Mouse (Mus musculus): Measurements from ENCODE around the gene Arpc5.
"Not testable (repeated sequence)": the region's sequence is repeated elsewhere in the genome, so short reads cannot be mapped to it uniquely, and the experiment has no call there.

Gene Arpc5

DNA sequence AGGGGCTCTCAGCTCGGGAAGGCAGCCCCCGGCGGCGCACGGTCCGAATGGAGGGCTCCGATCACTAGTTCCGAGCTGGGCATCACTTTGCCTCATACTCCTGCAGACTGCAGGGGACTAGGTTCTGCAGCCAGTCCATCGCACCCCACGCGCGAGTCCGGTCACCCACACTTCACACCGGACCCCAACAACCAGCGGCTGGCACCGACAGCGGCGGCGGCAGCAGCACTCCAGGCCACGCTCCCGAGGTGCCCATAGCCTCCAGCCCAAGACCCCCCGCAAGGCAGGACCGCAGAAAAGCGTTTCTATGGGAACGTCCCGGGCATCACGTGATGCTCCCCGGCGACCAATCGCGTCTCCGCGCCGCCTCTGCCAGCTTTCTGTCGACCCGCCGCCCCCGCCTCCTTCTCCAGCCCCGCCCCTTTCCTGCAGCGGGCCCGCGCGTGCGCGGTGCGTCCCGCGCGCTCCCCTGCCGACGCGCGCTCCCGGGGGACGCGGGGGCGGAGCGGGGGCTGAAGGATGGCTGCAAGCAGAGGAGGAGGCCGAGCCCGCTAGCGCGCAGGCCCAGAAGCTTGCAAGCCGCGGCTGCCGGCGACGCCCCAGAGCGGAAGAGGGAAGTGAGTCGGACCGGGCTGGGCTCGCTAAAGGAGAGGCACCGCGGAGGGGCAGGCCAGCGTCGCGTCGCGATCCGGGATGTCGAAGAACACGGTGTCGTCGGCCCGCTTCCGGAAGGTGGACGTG is at the start of gene Arpc5, which contains the start of gene Rgl1:
Gene Arpc5 (plus strand): TSS at position 511 of the 741 bp plus-strand sequence.
Gene Rgl1 (minus strand): TSS at position 320 of the 741 bp plus-strand sequence.
- peak; percentile 97 to 98 for DNase-seq

DNA sequence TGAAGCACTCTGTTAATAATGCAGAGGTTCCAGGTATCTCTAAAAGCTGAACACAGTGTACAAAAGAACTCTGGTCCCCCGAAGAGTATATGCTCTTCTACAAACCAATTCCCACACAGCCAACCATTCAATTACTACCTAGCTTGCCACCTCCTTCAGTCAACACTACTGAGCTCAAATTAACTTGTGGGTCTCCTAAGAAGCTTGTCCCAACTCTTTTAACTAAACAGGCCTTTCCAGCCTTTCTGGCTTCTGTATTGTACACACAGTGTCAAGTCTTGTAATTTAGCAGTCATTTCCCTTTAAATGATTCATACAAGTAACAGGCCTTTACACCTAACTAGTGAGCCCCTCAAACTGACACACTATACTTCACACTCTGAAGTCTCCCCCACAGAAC is 49.0 kb upstream of the Arpc5 start:
- DNase-seq: no peak

DNA sequence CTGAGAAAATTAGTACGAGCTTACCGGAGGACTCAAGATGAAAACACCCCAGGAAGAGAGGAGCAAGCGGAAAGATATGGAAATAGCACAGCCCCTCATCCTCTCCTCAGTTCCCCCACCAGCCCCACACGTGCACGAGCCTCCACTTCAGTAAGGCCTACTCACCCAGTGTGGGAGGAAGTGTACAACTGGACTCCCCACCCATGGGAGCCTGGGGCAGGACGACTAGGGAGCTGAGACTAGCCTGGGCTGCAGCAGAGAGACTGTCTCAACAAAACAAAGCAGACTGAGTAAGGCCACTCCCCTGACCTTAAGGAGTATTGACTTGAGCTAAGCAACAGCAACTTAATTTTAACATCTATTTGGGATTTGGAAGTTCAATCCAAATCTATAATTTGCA is 48.1 kb upstream of the Arpc5 start:
- peak in 1 of 2 experiments; percentile 13 for DNase-seq

DNA sequence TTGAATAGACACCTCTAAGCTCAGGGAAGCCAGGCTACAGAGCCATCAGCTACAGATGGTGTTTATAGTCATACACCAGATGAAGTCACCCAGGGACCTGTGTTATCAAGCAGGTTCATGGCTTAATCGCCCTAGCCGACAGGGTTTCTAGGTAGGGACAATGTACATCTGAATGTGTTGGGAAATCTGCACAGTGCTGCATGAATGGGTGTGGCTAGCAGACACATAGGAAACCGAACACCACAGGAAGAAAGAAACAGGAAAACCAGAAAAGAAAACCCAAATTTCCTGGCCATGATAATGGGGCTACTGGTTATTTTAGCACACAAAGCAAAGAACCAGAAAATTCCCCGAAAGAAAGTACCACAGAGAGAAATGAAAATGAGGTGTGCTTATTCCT is 45.4 kb upstream of the Arpc5 start:
- no peak for DNase-seq

DNA sequence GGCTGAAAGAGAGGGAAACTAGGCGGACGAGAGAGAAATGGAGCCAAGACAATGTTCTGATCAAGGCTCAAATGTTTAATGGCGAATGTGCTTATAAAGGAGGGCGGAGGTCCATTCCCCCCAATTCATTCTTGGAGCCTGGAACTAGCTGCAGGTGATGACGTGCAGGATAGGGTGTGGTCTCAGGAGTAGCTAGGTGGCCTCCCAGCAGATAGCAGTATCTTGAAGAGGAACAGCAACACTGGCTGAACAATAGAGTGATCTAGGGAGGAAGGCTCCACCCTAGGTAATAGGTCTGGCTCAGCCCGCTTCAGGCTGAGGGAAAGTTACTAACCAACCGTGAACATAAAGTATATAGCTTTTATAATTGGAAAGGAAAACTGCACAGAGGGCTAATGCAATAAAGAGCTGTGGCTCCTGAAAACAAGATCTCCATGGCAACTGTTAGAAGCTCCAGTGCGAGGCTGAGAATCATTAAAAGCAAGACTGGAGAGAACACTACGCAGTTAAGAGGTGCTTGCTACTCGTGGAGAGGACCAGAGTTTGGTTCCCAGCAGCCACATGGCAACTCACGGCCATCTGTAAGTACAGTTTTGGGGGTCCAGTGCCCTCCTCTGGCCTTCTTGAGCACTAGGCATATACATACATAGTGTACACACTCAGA is 44.7 kb upstream of the Arpc5 start:
- no peak for DNase-seq

DNA sequence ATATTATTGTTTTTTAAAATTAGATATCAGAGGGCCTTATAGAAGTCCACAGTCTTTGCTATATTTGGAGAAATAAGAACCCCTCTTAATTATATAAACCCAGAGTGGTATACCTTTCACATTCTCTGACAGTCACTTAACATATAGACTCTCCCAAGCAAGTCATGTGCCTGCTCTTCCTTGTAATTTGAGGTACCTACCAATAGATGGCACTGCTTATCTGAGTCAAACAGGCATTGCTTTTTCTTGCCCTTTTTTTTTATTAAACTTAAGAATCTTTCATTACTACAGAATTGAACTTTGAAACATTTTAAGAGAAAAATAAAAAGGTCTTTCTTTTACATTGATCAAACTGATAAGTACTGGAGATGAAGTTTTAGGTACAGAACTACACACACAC is 42.1 kb upstream of the Arpc5 start:
- DNase-seq: no peak

DNA sequence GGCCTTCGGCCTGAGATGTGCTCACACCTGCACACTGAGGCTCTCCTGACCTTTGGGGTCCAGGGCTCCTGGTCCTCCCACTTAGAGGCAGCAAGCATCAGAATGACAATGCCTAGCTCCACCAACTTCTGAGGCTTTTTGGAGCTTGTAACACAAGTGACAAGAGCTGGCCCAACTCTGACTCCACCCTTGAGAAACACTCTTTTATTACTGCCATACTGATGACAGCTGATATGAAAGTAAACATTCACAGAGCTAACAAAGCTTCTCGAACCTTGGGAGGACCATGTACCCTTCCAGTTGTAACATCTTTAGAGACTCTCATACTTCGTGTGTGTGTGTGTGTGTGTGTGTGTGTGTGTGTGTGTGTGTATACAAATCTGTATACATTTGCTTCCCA is 40.2 kb upstream of the Arpc5 start:
- no peak for DNase-seq

DNA sequence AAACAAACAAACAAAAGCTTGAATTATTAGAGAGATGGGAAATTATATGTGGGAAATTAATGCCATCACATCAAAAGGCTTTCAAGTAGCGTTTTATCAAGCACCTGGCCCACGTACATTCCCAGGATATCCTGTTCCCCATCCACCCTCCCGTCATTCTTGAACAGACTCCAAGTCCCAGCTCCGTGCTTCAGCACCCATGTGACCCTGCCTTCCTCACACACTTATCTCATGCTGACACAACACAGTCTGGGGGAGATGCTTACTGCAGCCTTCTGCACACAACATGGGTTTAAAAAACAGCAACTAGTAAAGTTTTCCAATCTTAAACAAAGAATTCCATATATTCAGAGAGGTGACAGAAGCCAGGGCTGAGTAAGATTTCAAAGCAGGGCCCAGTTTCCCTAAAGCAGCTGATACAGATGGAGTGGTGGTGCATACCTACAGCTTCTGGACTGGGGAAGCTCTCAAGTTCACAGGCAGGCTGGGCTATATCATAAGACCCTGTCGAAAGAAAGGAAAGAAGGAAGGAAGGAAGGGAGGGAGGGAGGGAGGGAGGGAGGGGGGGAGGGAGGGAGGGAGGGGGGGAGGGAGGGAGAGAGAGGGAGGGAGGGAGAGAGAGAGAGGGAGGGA is 38.6 kb upstream of the Arpc5 start:
- peak; percentile 16 to 32 for DNase-seq

DNA sequence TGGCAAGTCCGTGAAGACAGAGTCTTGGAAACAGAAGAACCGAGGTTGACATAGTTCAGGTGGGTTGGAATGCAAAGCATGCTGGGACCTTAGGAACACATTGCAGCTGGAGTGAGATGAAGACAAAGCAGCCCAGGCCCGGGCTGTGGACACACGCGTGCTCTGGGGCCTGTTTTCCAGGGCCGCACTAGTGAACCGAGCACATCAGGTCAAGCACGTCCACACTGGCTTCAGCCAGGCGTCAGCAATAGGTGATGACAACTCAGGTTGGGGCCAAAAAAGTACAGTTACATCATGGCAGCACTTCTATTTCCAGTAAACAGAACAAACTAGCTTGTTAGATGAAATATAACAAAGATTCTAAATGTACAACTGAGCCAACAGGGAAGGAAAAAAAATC is 27.5 kb upstream of the Arpc5 start:
- no peak for DNase-seq

DNA sequence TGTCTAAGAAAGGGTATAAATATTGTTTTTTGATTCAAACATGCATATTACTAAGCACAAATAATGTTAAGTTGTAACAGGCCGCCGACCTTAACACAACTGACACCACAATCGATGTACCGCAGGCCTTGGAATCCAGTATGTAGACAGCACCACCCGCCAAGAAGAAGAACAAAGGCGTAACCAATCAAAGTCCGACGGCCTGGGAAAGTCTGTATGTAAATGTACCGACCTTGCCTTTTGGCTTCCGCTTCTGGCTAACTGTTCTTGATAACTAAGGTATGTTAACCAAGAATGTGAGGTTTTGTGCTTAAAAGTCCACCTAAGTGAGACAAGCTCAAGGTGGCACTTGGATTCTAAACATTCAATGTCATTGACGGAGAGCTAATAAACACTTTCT is 27.0 kb upstream of the Arpc5 start:
- no peak for DNase-seq

DNA sequence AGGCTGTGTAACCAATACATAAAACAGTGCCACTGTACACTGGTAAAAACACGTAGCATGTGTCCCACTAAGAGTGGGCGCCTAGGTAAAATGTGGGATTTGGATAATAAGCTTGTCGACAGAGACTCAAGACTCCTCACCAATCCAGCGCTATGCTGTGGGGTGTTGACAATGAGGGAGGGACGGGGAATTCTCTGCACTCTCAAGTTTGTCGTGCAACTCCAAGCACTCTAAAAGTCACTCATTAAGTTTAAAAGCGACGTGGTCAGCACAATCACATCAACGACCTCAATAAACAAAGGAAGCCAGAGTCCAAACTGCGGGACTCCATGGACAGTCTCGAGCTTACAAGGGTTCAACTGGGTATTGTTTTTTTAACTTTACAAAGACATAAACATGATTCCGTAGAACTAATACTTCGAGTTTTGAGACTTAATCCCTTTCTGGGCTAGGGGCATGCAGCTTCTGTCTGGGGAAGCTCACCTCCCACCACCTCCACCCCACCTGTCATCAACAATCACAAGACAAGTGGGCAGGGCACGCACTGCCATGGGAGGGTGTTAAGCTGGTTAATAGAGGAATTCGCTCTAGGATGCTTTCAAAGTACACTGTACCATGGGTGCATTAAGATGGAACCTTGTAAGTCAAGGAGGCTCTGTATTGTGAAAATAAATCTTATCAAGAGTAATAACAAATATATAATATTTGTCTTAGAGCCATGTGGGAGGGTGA is 23.1 kb upstream of the Arpc5 start:
- no peak for DNase-seq

DNA sequence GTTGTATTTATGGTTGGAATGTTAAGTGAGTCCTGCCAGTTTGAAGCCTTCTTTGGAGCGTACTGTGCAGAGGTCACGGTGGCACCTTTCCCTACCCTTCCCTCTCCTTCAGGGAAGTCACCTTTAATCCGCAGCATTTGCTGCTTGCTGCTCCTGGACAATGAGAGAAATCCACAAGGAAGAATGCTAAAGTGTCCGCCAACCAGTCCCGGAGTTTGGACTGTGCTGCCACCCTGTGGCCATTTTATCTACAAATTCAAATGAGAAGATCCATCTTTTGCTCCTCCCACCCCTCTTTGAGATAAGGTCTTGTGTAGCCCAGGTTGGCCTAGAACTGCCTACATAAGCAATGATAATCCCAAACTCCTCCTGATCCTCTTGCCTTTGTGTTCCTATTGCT is 19.9 kb upstream of the Arpc5 start:
- DNase-seq: peak; percentile 73 to 82

DNA sequence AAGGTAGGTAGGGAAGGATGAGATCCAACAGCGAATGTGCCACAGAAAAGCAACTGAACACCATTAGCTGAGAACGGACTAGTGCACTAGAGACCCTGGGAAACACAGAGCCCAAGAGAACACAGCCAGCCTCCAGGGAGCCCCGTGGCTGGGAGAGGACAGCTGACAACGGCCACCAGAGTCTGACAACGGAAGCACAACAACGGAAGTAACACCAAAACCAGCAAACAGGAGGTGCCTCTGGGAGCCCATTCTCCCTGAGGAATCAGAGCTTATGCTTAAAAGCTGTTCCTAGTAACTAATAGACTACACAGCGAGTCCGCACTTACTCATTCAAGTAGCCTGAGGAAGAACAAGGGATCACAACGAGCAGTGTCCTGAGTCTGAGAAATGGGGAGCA is 17.1 kb upstream of the Arpc5 start:
- DNase-seq: no peak

DNA sequence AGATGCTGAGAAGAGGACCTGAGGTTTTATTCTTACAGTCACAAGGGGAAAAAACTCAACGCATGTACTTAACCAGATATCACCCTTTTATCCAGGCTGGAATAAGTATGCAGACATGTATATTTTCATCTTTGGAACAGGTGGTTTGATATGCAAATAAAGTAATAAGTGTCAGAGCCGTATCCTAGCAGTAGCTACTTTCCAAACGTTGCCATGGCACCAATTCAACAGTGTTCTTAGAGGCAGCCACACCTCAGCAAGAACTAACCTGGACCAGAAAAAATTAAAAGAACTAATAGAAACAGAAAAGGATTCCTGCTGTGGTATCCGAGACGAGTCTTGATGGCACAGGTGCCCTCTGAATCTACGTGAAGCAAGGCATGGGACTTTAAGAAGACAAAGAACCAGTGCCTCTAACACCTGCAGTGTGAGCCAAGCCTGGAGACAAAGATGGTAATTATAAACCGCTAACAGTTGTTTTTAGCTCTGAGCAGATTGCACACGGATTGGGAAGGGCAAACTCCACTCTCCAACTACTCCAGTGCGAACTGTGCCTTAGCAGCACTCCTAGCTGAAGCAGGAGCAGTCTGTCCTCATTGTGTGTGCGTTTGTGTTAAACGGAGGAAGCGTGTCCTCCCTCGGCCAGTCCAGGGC is 15.9 kb upstream of the Arpc5 start, which contains the start of gene Apobec4:
Gene Apobec4 (plus strand): TSS at position 240 of the 654 bp plus-strand sequence.
- DNase-seq: peak in 1 of 2 experiments; percentile 11

DNA sequence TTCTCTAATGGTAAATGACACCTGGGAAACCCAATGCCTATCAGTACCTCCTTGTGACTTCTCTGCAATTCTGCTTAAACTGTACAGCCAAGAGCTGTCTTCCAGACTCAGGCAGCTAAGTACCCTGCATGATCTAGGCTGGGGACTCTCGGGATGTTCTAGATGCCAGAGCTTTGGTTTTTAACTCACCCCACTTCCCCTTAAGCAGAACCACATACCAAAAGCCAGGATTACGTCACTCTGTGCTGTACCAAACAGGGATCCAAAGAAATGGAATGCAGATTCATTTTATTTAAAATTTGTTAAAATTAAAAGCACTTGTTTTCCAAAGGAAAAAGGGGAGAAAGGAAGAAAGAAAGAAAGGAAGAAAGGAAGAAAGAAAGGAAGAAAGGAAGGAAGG is 4.6 kb upstream of the Arpc5 start:
- no peak for DNase-seq

DNA sequence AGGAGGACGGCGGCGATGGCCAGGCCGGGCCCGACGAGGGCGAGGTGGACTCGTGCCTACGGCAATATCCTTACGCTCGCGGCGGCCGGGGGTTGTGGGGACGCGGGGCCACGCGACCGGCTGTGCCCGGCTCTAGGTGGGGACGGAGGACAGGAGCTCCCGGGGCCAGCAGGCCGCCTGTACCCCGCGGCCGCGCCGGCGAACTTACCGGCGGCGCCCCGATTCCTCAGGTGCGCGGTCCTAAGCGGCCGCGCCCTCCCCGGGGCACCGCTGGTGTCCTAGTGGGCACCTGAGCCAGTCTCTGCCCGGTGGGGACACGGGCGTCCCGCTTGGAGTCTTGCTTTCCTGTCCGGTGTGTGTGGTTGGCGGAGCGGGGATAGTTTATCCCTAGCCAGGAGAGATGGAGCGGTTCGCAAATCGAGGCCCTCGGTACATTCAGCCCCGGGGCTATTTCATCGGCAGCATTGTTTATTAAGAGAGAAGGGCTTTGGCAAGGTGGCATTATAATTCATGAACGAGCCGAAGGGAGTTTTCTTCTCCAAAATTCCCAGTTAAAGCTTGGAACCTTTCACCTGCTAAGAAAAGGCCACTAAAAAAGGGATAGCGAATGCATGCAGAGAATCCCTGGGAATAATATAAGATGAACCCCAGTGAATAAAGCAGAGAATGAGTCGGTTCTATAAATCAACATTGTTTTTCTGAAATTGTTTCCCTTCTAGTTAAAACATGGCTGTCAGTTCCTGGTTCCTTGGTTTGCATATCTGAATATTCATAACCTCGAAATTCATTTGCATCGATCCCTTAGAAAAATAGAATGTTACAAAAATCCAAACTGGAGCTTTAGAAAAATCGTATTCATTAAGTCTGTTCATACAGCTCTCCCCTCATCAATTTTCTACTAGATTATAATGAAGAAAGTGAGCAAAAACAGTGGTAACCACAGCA is 734 bp downstream of the Arpc5 start:
- DNase-seq: no peak

DNA sequence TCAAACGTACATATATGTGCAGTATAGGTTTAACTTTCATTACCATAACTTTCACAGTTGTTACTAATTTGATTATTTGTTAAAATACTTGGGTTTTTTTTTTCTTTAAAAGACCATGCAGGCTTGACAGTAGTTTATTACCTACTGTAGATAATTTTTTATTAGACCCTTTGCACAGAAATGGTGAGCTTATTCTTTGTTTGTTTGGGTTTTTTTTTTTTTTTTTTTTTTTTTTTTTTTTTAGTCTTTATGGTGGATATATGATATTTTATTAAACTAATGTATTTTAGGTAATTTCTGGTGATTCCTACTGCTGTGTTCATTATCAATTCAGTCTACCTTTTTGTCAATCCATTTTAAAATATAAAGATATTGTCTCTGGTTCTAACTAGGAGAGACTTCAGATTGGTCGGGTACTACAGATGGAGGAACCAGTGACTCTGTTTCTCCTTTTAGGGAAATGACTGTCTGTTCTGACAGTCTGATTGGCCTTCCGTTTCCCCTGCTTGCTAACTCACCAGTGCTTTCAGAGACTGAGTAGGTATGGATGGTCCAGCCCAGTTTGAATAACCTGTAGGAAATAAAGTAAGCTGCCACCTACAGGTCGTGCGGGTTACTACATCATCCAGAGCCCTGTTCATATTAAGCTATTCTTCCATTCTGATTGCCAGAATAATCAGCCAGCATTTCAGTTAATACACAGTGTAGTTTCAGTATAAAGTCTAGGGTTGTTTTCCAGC is 1.6 kb downstream of the Arpc5 start:
- DNase-seq: peak; percentile 82 to 88

DNA sequence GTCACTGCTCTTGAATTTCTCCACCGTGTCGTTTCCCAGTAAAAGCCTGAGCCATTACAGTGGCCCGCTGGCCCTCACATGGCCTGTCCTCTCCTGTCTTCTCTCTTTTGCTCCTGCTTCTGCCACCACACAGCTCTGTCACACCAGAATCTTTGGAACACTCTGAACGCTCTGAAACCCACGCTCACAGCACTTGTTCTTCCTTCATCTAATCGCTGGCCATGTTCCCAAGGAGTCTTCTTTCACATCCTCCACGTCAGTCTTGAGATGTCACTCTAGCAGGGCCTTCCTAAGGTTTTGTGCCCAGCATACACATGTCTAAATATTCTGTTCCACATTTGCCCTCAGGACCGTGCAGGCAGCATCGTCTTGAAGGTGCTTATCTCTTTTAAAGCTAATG is 4.7 kb downstream of the Arpc5 start:
- DNase-seq: no peak

DNA sequence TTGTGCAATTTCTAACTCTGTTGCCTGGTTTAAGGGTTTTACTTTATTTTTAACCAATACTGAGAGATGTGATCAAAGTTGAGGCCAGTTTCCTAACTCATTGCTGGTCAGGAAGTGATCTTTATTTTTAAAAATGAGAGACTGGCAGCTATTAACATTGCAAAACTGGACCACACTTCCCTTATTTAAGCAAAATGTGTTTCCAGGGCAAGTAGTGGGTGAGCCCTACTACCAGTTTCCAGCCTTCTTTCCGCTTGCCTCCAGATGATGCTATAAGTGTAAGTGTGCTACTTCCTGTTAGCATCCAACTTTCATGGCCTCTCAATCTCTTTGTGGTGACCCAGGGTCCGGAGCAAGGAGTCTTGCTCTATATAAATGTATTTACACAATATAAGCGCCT is 8.3 kb downstream of the Arpc5 start:
- not testable (repeated sequence) for DNase-seq

DNA sequence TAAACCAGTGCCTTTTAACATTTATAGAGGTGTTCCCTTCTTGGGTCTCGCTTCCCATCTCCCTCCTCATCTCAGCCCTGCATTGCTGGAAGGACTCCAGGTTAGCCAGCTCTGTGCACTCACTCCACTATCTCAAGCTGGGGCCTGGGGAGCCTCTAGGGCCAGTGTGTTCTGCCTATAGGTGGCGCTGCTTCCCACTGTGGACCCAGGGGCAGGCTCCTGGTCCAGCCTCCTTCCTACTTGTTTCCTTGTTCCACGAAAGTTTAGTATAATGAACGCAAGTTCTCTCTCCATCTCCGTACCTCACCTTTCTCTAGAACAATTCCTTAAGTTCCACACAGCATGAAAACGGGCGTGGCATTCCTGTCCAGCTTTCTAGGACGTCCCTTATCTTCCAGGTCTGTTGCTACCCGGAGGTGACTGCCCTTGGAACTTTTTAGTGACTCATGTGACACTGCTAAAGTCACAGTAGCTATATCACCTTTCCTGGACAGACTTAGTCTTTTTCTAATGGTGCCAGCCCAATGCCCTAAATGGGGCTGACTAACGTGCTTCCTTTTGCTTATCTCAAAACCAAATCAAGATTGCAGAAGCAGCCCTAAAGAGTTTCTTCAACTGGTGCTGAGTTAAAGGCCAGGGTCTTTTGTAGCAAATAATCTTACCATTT is 12.9 kb downstream of the Arpc5 start:
- peak; percentile 70 to 79 for DNase-seq
